Mouse (Mus musculus): ENCODE data around the gene Elmo1. TPM values are rescaled to one million over a fixed set of nuclear protein-coding genes. Genes with fewer than 3 reads are reported as not detected.

Elmo1 gene
- total and polyA plus RNA-seq, 3 experiments: 23.1 to 50.2 (median 32.2) TPM

GRCm38 (mm10) chr13:20537053-20537452 is 446.7 kb downstream of the Elmo1 start:
- H3K27ac ChIP-seq (ENCODE audit: insufficient read depth, low read depth): no peak overlapping the region
- in situ Hi-C loops (cut with MboI; ENCODE audit: low pct_ligation_motif_present, low pct_unique_long_range_greater_than_20kb, low sequenced_read_pairs) (no loop called here), dilution Hi-C loops (cut with MboI; ENCODE audit: extremely low pct_ligation_motif_present, extremely low pct_unique_long_range_greater_than_20kb, low sequenced_read_pairs) (no loop called here)
- no peak overlapping the region for H3K9ac ChIP-seq (ENCODE audit: insufficient read depth, low read depth)
- H3K79me2 ChIP-seq (replicated peaks; ENCODE audit: control insufficient read depth, extremely low read depth, insufficient read depth, poor library complexity, severe bottlenecking): no peaks in the 10 kb centered on the region
- peaks cover 0 to 11% of the 10 kb centered on the region in 2 experiments; a peak in 2 of 4 replicates for H3K4me1 ChIP-seq (ENCODE audit: control insufficient read depth in 1 of 2, insufficient read depth in 2 of 2)
- no peaks in the 10 kb centered on the region for H3K27me3 ChIP-seq (replicated peaks)
- H3K9me3 ChIP-seq (replicated peaks; ENCODE audit: low read length): no peaks in the 10 kb centered on the region
- no peak for DNase-seq (ENCODE audit: extremely low read depth)
- H3K4me2 ChIP-seq (ENCODE audit: insufficient read depth, low read depth, poor library complexity, severe bottlenecking): no peak overlapping the region
- H3K4me3 ChIP-seq (replicated peaks in 1 of 3; ENCODE audit: low read depth in 2 of 3, low read length in 2 of 3, poor library complexity in 1 of 3): no peak overlapping the region
- TF ChIP-seq CHD1 (IDR thresholded peaks at IDR 0.05; ENCODE audit: low read depth, low read length): no peak
- no peak for TF ChIP-seq RCOR1 (conservative IDR thresholded peaks at IDR 0.05; ENCODE audit: low read depth, low read length)
- no peak for TF ChIP-seq POLR2A (IDR thresholded peaks at IDR 0.05; ENCODE audit: low read depth, low read length)
- TF ChIP-seq SMC3 (IDR thresholded peaks at IDR 0.05; ENCODE audit: low read depth, low read length): no peak
- no peak for TF ChIP-seq MAZ (IDR thresholded peaks at IDR 0.05; ENCODE audit: low read depth, low read length)
- TF ChIP-seq KAT2A (IDR thresholded peaks at IDR 0.05; ENCODE audit: insufficient replicate concordance, low read length): no peak
- no peak for TF ChIP-seq JUN (IDR thresholded peaks at IDR 0.05; ENCODE audit: insufficient read depth, low read depth, low read length)
- TF ChIP-seq ZC3H11A (IDR thresholded peaks at IDR 0.05; ENCODE audit: low read depth, low read length): no peak
- TF ChIP-seq NELFE (IDR thresholded peaks at IDR 0.05; ENCODE audit: low read depth, low read length): no peak
- TF ChIP-seq SIN3A (IDR thresholded peaks at IDR 0.05; ENCODE audit: low read length): no peak
- H3K36me3 ChIP-seq (replicated peaks in 1 of 2; ENCODE audit: control insufficient read depth in 1 of 2, insufficient read depth in 1 of 2, low read length in 1 of 2): peaks cover 0 to 9% of the 10 kb centered on the region in 2 experiments

- peaks cover 0 to 11% of the 10 kb centered on the region in 2 experiments; a peak in 2 of 4 replicates for H3K4me1 ChIP-seq (ENCODE audit: control insufficient read depth in 1 of 2, insufficient read depth in 2 of 2)
- H3K27ac ChIP-seq (ENCODE audit: insufficient read depth, low read depth): no peak overlapping the region
- no peaks in the 10 kb centered on the region for H3K79me2 ChIP-seq (replicated peaks; ENCODE audit: control insufficient read depth, extremely low read depth, insufficient read depth, poor library complexity, severe bottlenecking)
- no peak for TF ChIP-seq ELF1 (IDR thresholded peaks at IDR 0.05; ENCODE audit: low read depth, low read length)
- no peak for TF ChIP-seq NELFE (IDR thresholded peaks at IDR 0.05; ENCODE audit: low read depth, low read length)
- TF ChIP-seq UBTF (IDR thresholded peaks at IDR 0.05; ENCODE audit: low read depth, low read length): no peak
- no peak for TF ChIP-seq MAFK (IDR thresholded peaks at IDR 0.05; ENCODE audit: insufficient replicate concordance, low read length)
- no peak for TF ChIP-seq ZNF384 (IDR thresholded peaks at IDR 0.05; ENCODE audit: low read depth, low read length)
- TF ChIP-seq RAD21 (IDR thresholded peaks at IDR 0.05; ENCODE audit: low read depth, low read length): no peak
- TF ChIP-seq MYC (IDR thresholded peaks at IDR 0.05; ENCODE audit: low read depth, low read length): no peak
- no peak for TF ChIP-seq MAZ (IDR thresholded peaks at IDR 0.05; ENCODE audit: low read depth, low read length)
- TF ChIP-seq IRF4 (IDR thresholded peaks at IDR 0.05; ENCODE audit: low read depth, low read length): no peak
- no peak for TF ChIP-seq RCOR1 (conservative IDR thresholded peaks at IDR 0.05; ENCODE audit: low read depth, low read length)
- TF ChIP-seq CHD2 (IDR thresholded peaks at IDR 0.05; ENCODE audit: low read length): no peak
- no peak for TF ChIP-seq POLR2A (IDR thresholded peaks at IDR 0.05; ENCODE audit: low read depth, low read length)
- TF ChIP-seq KAT2A (IDR thresholded peaks at IDR 0.05; ENCODE audit: insufficient replicate concordance, low read length): no peak
- no peak for TF ChIP-seq SIN3A (IDR thresholded peaks at IDR 0.05; ENCODE audit: low read length)
- no peak for TF ChIP-seq E2F4 (IDR thresholded peaks at IDR 0.05; ENCODE audit: insufficient replicate concordance, low read depth, low read length)
- TF ChIP-seq CHD1 (IDR thresholded peaks at IDR 0.05; ENCODE audit: low read depth, low read length): no peak
- TF ChIP-seq SMC3 (IDR thresholded peaks at IDR 0.05; ENCODE audit: low read depth, low read length): no peak
- in situ Hi-C loops (cut with MboI; ENCODE audit: low pct_ligation_motif_present, low pct_unique_long_range_greater_than_20kb, low sequenced_read_pairs) (no loop called here), dilution Hi-C loops (cut with MboI; ENCODE audit: extremely low pct_ligation_motif_present, extremely low pct_unique_long_range_greater_than_20kb, low sequenced_read_pairs) (no loop called here)
- DNase-seq (ENCODE audit: extremely low read depth): no peak
- H3K4me3 ChIP-seq (replicated peaks in 1 of 3; ENCODE audit: low read depth in 2 of 3, low read length in 2 of 3, poor library complexity in 1 of 3): no peak overlapping the region
- H3K9me3 ChIP-seq (replicated peaks; ENCODE audit: low read length): no peaks in the 10 kb centered on the region
- peaks cover 0 to 9% of the 10 kb centered on the region in 2 experiments for H3K36me3 ChIP-seq (replicated peaks in 1 of 2; ENCODE audit: control insufficient read depth in 1 of 2, insufficient read depth in 1 of 2, low read length in 1 of 2)
- no peak overlapping the region for H3K4me2 ChIP-seq (ENCODE audit: insufficient read depth, low read depth, poor library complexity, severe bottlenecking)
- H3K9ac ChIP-seq (ENCODE audit: insufficient read depth, low read depth): no peak overlapping the region
- H3K27me3 ChIP-seq (replicated peaks): no peaks in the 10 kb centered on the region
These were observed 447.1 kb downstream of the Elmo1 start for GRCm38 (mm10) chr13:20537487-20537886.
